Mouse (Mus musculus) forebrain, embryonic 12.5 days (tissue): Measurements from ENCODE around the gene Slc8a2. TPM values are rescaled to one million over a fixed set of nuclear protein-coding genes. Genes with fewer than 3 reads are reported as not detected.

Experiments
- ATAC-seq: fragments of 200-750 bp; cut with Nextera tagmentation; 2 replicates; pipeline ENCODE4 v1.8.0; 2017; ENCODE audit warnings: moderate TSS enrichment; ENCODE audit not compliant: low FRiP score
- H3K27ac ChIP-seq: fragments of 300-500 bp; sonication (generic); 2 replicates; pipeline ENCODE4 v1.5.1; 2016; ENCODE audit warnings: mild to moderate bottlenecking
- H3K27me3 ChIP-seq: fragments of 300-500 bp; sonication (generic); 2 replicates; pipeline ENCODE4 v1.6.1; 2016; ENCODE audit warnings: mild to moderate bottlenecking
- H3K36me3 ChIP-seq: fragments of 300-500 bp; sonication (generic); replicated peaks from 2 replicates; pipeline ENCODE4 v1.6.1; 2016; ENCODE audit warnings: mild to moderate bottlenecking
- H3K4me1 ChIP-seq: fragments of 300-500 bp; sonication (generic); 2 replicates; pipeline ENCODE4 v1.6.1; 2016
- H3K4me2 ChIP-seq: fragments of 300-500 bp; sonication (generic); 2 replicates; pipeline ENCODE4 v1.6.1; 2016; ENCODE audit warnings: mild to moderate bottlenecking, moderate library complexity
- H3K4me3 ChIP-seq: fragments of 300-500 bp; sonication (generic); replicated peaks from 2 replicates; pipeline ENCODE4 v1.5.1; 2016; ENCODE audit warnings: mild to moderate bottlenecking
- H3K9ac ChIP-seq: fragments of 300-500 bp; sonication (generic); 2 replicates; pipeline ENCODE4 v1.6.1; 2016; ENCODE audit warnings: mild to moderate bottlenecking
- H3K9me3 ChIP-seq: fragments of 300-500 bp; sonication (generic); 2 replicates; pipeline ENCODE4 v1.6.1; 2016
- WGBS: fragments of 180-500 bp; shearing (Covaris S2); methylation state at CpG from one replicate; pipeline ENCODE4 v1.1.7; 2016; 5-methylcytosine and 5-hydroxymethylcytosine counted together
- polyA plus RNA-seq: library from polyadenylated mRNA; unstranded; fragments of >200 nt; fragmentation: Nextera tagmentation; extraction: Ambion mirVana; gene quantifications from 2 replicates; pipeline ENCODE4 v1.2.1, GENCODE M21; 2016

Gene Slc8a2
- polyA plus RNA-seq = 0.49 and 0.66 TPM in 2 replicates

DNA sequence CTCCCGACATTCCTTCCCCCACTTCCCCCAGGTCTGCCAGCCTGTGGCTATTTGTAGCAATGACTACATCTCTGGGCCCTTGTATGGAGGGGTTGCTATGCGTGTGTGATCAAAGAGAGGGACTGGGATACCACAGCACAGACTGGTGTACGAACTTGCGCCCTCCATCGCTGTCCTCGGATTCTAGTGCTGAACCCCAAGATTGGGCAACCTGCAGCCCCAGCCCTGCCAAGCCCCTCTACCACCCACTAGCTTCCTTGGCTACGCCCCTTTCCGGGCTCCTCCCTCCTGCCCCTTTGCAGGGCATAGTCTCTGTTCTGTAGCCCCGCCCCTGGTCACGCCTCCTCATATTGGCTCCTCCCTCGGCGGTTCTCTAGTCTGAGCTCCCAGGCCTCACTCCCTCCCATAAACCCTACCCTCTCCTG, at the start of gene Slc8a2:
TSS of gene Slc8a2 (plus strand) at position 406 of the 425 bp plus-strand sequence.
- 2% methylated on average over 12 of the region's 12 CpGs for WGBS
- H3K4me3 ChIP-seq = peak within 1 kb of the TSS; percentile 70
- H3K4me2 ChIP-seq = peak within 1 kb of the TSS; percentile 89
- peak; percentile 89 for ATAC-seq
- peaks cover 13% of the 10 kb centered on the region; the same call in 1 of the 2 replicates for H3K36me3 ChIP-seq
- H3K9me3 ChIP-seq = no peaks in the 10 kb centered on the region
- H3K27me3 ChIP-seq = peaks cover 3% of the 10 kb centered on the region; the same call in 1 of the 2 replicates
- peaks cover 56% of the 10 kb centered on the region for H3K4me1 ChIP-seq
- peak within 1 kb of the TSS; percentile 87 for H3K9ac ChIP-seq
- H3K27ac ChIP-seq = peak within 1 kb of the TSS; percentile 89

DNA sequence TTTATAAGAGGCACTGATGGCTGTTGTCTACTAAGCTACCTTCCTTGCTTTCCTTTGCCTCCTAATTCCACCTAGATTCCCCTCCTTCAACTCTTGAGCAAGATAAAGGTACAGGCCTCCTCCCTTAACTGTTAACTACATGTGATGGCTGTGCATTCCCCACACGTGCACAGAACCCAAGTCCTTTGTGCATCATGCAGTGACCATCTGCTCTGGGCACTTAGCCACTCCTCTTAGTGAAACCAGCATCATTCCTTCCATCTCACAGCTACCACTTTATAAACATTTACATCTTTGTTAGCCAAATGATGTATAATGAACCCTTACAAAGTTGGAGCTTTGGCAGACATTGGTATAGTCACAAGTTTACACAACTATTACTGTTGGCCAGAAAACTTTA, 49.7 kb upstream of the Slc8a2 start:
- Histone ChIP-seq H3K4me3 (no peak overlapping the region), H3K27ac (no peak overlapping the region), H3K36me3 (no peaks in the 10 kb centered on the region), H3K9me3 (no peaks in the 10 kb centered on the region), H3K9ac (no peak overlapping the region), H3K4me2 (no peak overlapping the region), H3K27me3 (0 out of 2 replicates have a peak, but pooled peaks cover 7% of the 10 kb centered on the region), H3K4me1 (no peaks in the 10 kb centered on the region)
- ATAC-seq = no peak
- WGBS = 71% methylated on average over 1 of the region's 1 CpGs

DNA sequence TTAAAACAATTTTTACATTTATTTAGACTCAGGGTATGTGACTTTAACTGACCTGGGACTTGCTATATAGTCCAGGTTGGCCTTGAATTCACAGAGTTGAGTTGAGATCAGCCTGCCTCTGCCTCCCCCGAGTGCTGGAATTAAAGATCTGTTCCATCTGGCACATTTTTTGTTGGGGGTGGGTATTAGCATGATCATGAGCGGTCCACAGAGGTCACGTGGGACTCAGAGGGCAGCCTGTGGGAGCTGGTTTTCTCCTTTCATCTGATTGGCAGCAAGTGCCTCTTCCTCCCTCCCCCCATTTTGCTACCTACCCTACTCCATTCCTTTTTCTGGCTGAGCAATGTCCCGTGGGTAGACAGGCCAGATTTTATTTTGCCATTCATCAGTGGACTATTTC, 49.0 kb upstream of the Slc8a2 start:
- Histone ChIP-seq H3K27me3 (0 out of 2 replicates have a peak, but pooled peaks cover 7% of the 10 kb centered on the region), H3K4me1 (no peaks in the 10 kb centered on the region), H3K4me3 (no peak overlapping the region), H3K9ac (no peak overlapping the region), H3K4me2 (no peak overlapping the region), H3K9me3 (no peaks in the 10 kb centered on the region), H3K36me3 (no peaks in the 10 kb centered on the region), H3K27ac (no peak overlapping the region)
- ATAC-seq = no peak
- WGBS = 81% methylated on average over 4 of the region's 4 CpGs

DNA sequence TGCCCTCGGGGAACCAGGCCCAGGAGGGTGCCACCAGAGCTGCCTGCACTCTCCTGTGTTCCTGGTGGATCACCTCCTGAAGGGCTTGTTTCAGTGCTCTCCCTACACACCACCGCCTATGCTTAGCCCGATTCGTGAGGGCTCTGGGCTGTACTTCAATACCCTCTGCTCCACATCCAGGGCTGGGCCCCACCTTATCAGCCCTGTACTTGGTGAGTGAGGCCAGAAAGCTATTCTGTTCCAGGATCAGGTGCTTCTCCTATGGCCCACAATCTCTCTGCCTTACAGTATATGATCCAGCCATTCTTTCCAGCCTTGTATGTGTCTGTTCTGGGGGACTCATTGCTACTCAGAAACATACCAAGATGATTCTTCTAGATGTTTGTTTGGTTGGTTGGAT, 46.3 kb upstream of the Slc8a2 start:
- H3K36me3 ChIP-seq = no peaks in the 10 kb centered on the region
- ATAC-seq = no peak
- 0 out of 2 replicates have a peak, but pooled peaks cover 7% of the 10 kb centered on the region for H3K27me3 ChIP-seq
- no peak overlapping the region for H3K4me3 ChIP-seq
- no peaks in the 10 kb centered on the region for H3K4me1 ChIP-seq
- no peaks in the 10 kb centered on the region for H3K9me3 ChIP-seq
- no peak overlapping the region for H3K9ac ChIP-seq
- 57% methylated on average over 4 of the region's 4 CpGs for WGBS
- H3K27ac ChIP-seq = no peak overlapping the region
- H3K4me2 ChIP-seq = no peak overlapping the region

DNA sequence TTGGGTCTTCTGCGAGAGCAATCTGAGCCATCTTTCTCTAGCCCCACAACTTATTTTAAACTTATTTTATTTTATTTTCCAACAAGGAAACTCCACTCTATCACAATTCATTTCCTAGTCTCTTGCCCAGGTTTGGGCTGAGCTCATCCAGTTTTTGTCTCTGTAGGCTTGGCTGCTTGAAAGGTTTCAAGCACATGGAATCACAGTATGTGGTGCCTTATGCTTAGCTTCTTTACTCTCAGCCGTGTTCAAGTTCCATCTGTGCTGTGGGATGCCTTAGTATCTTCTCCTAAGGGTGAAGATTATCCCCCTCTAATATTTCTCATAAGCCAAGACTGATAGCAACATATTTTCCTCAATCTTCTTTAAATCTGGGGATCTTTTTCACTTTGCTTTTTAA, 42.0 kb upstream of the Slc8a2 start:
- no peaks in the 10 kb centered on the region for H3K36me3 ChIP-seq
- no peaks in the 10 kb centered on the region for H3K9me3 ChIP-seq
- H3K27ac ChIP-seq = no peak overlapping the region
- H3K9ac ChIP-seq = no peak overlapping the region
- no peak for ATAC-seq
- no peak overlapping the region for H3K4me2 ChIP-seq
- WGBS = 84% methylated on average over 2 of the region's 2 CpGs
- 0 out of 2 replicates have a peak, but pooled peaks cover 7% of the 10 kb centered on the region for H3K27me3 ChIP-seq
- no peak overlapping the region for H3K4me3 ChIP-seq
- H3K4me1 ChIP-seq = no peaks in the 10 kb centered on the region

DNA sequence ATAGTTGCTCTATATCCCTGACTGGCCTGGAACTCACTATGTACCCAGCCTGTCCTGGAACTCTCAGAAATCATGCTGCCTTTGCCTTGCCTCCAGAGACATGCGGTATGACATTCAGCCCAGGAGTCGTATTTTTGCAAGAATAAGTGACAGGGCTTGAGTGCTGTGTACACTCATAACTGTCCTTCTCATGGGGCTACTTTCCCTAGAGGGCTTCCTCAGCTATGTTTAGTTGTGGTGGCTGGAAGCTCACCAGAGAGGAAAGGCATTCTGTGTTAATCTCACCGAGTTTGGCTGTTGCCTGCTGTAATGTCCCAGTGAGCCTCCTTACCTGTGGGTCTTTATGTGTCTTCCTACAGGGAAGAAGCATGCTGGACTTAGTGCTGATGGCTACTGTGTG, 35.0 kb upstream of the Slc8a2 start:
- WGBS = 71% methylated on average over 3 of the region's 3 CpGs
- Histone ChIP-seq H3K9me3 (no peaks in the 10 kb centered on the region), H3K9ac (no peak overlapping the region), H3K36me3 (no peaks in the 10 kb centered on the region), H3K4me1 (peaks cover 11% of the 10 kb centered on the region), H3K4me2 (no peak overlapping the region), H3K27me3 (peaks cover 11% of the 10 kb centered on the region), H3K27ac (no peak overlapping the region), H3K4me3 (no peak overlapping the region)
- ATAC-seq = no peak

DNA sequence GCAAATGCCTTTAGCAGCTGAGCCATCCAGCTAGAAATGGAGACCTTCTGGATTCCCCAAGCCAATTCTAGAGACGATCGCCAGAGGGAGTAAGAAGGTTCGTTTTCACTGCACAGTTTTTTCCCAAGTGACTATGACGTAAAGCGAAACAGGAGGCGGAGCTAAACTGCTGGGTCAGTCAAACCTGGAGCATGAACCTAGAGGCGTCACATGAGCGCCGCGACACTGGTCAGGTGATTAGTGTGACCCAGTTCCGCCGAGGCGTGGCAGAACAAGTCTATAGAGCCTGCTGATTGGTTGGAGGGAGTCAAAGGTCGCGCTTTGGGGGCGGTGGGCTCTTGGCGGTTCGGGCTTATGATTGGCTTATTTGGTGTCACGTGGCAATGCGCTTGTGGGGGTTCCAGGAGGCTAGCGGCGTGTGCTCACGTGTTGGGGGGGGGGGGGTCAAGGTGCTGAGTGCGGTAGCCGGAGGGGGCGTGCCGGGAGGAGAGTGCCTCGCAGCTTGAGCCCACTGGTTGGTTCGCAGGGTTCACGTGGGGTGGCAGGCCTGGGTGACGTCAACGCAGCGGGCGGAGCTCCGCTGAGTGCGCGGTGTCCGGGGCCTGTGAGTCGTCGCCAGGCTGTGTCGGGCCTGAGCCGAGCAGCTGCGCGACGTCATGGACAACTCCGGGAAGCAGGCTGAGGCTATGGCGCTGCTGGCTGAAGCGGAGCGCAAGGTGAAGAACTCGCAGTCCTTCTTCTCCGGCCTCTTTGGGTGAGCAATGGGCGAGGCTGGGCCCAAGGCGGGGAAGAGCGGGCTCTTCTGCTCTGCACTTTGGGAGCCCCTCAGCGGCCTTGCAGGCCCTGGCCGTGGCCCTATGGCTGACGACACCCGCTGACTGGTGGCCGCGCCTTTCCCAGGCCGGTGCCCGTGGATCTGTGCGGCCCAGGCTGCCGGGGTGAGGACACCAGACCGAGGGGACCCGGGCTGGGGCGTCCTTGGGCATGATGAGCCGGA, 31.3 kb upstream of the Slc8a2 start, which contains the start of gene Napa:
TSS of gene Napa (plus strand) at position 438 of the 997 bp plus-strand sequence.
- H3K4me3 ChIP-seq = peak within 1 kb of the TSS; percentile 75
- H3K4me2 ChIP-seq = peak within 1 kb of the TSS; percentile 74
- WGBS = under 1% methylated on average over 68 of the region's 68 CpGs
- H3K36me3 ChIP-seq = 0 out of 2 replicates have a peak, but pooled peaks cover 11% of the 10 kb centered on the region
- H3K4me1 ChIP-seq = peaks cover 27% of the 10 kb centered on the region
- ATAC-seq = peak; percentile 99
- H3K9ac ChIP-seq = peak within 1 kb of the TSS; percentile 90
- peaks cover 11% of the 10 kb centered on the region for H3K27me3 ChIP-seq
- H3K9me3 ChIP-seq = no peaks in the 10 kb centered on the region
- peak within 1 kb of the TSS; percentile 78 for H3K27ac ChIP-seq

DNA sequence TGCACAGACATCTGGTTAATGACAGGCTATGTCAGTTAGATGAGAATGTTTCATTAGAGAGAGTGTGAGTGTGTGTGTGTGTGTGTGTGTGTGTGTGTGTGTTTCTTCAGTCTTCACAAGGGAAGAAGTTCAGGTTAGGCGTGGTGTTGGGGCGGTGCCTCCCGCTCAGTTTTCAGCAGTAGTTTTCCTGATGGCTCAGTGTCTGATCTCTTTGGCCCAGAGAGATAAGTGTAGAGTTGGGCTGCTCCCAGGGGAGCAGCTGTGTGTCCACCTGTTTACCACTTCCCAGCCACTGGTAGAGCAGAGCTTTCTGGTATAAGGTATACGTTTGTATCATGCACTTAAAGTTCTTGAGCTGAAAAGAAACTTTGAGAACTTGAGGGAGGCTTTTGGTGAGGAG, 29.7 kb upstream of the Slc8a2 start:
- peak overlapping the region; percentile 74 for H3K4me2 ChIP-seq
- H3K4me3 ChIP-seq = 0 out of 2 replicates have a peak overlapping the region, but pooled peaks have one; percentile 75
- H3K27ac ChIP-seq = no peak overlapping the region
- H3K27me3 ChIP-seq = peaks cover 11% of the 10 kb centered on the region
- peak overlapping the region; percentile 90; the same call in 1 of the 2 replicates for H3K9ac ChIP-seq
- peaks cover 33% of the 10 kb centered on the region for H3K4me1 ChIP-seq
- WGBS = 90% methylated on average over 4 of the region's 4 CpGs
- no peaks in the 10 kb centered on the region for H3K9me3 ChIP-seq
- H3K36me3 ChIP-seq = peaks cover 22% of the 10 kb centered on the region
- ATAC-seq = no peak

DNA sequence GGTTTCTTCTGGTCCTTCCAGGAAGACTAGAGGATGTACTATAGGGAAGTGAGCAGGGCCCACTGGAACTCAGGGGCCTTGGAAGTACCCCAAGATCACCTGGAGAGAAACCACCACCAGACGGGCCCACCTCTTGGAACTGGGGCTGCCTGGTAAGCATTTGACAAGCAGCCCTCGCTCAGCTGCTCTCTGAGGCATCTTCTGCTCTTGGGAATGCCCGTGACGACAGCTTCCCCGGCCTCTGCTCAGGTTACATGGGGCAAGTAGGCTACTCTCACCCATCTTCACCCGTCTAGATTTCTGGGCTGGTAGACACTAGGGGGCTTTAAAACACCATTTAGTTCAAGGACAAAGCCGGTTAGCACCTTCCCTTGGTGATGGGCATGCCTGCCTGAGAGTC, 28.5 kb upstream of the Slc8a2 start:
- no peak overlapping the region for H3K4me3 ChIP-seq
- no peak overlapping the region for H3K27ac ChIP-seq
- H3K27me3 ChIP-seq = no peaks in the 10 kb centered on the region
- no peak overlapping the region for H3K4me2 ChIP-seq
- H3K9ac ChIP-seq = no peak overlapping the region
- WGBS = 82% methylated on average over 7 of the region's 7 CpGs
- H3K9me3 ChIP-seq = no peaks in the 10 kb centered on the region
- H3K36me3 ChIP-seq = peaks cover 25% of the 10 kb centered on the region
- ATAC-seq = no peak
- peaks cover 33% of the 10 kb centered on the region for H3K4me1 ChIP-seq

DNA sequence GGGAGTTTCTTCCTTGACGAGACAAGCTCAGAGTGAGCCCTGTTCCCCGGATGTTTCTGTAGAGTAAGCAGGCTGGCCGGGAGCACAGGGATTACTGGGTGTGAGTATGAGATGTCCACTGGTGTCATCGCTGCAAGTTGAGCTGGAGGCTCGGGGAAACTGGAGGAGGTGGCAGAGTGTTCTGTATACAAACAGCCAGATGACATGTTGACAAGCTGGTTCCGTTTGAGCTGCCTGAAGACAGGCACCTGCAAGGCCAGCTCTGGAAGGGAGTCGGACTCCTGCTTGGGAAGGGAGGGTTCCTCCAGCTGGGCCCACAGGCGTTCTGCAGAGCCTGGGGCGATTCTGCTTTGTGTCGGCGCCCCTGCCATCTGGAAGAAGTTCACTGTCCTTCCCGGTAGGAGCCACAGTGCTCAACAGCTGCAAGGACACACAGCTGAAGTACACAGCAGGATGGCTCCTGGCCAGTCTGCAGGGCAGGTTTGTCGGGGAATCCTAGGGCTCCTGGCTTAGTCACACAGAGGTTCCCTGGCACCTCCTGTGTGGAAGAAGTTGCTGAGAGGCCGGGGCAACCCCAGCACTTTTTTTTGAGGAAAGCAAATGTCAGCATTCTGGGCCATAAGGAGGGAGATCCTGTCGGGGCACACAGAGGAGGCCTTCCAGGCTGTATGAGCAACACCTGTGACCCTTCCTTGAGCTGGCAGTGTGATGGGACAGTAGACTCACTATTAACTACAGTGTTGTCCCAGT, 27.7 kb upstream of the Slc8a2 start:
- Histone ChIP-seq H3K4me2 (no peak overlapping the region), H3K4me1 (peaks cover 33% of the 10 kb centered on the region), H3K27me3 (no peaks in the 10 kb centered on the region), H3K36me3 (peaks cover 25% of the 10 kb centered on the region), H3K27ac (no peak overlapping the region), H3K9me3 (no peaks in the 10 kb centered on the region), H3K9ac (no peak overlapping the region), H3K4me3 (no peak overlapping the region)
- WGBS = 83% methylated on average over 15 of the region's 15 CpGs
- no peak for ATAC-seq

DNA sequence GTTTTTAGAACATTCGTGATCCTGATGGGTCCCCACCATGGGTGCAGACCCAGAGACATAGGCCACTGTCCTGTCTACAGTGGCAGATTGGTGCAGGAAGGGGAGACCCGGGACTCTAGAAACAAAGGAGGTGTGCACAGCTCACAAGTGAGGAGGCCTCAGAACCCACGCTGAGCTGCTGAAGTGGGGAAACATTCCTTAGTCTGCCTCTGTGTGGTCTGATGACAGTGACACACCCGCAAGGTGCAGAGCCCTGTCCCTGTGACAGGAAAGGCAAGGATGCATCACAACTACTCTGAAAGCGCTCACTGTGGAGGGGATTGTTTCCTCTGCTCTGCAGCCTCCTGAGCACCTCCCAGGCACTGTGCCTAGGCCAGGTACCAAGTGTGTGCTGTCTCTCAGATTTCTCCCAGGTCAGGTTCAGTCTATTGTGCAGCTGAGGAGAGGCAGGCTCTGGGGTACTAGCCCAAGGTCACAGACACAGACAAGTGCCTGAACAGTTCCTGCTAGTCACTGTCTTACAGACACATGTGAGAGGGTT, 26.9 kb upstream of the Slc8a2 start:
- no peaks in the 10 kb centered on the region for H3K9me3 ChIP-seq
- WGBS = 86% methylated on average over 5 of the region's 5 CpGs
- no peaks in the 10 kb centered on the region for H3K27me3 ChIP-seq
- no peak overlapping the region for H3K4me2 ChIP-seq
- H3K36me3 ChIP-seq = peaks cover 32% of the 10 kb centered on the region
- H3K9ac ChIP-seq = no peak overlapping the region
- H3K27ac ChIP-seq = 0 out of 2 replicates have a peak overlapping the region, but pooled peaks have one; percentile 5
- no peak overlapping the region for H3K4me3 ChIP-seq
- no peak for ATAC-seq
- peaks cover 31% of the 10 kb centered on the region for H3K4me1 ChIP-seq

DNA sequence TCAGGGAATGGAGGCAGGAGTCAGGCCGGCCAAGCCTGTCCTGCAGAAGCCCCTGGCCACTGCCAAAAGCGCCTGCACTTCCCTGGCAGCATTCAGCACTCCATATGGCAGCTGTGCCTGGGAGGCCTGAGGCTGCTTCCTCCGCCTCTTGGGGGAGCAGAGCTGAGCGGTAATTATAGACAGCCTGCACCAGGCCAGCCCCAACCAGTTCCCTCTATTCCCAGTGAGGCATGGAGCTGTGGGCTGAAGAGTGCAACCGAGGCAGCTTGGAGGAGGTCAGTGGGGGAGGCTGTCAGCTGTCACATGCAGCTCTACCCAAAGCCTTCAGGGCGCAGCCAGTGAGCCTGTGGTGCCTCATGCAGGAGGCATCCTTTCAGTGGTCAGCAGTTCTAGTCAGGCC, 25.9 kb upstream of the Slc8a2 start:
- Histone ChIP-seq H3K27me3 (no peaks in the 10 kb centered on the region), H3K4me1 (peaks cover 29% of the 10 kb centered on the region), H3K9me3 (no peaks in the 10 kb centered on the region), H3K27ac (0 out of 2 replicates have a peak overlapping the region, but pooled peaks have one; percentile 19), H3K4me3 (no peak overlapping the region), H3K36me3 (peaks cover 42% of the 10 kb centered on the region), H3K9ac (no peak overlapping the region), H3K4me2 (no peak overlapping the region)
- ATAC-seq = no peak
- 77% methylated on average over 6 of the region's 6 CpGs for WGBS
